Mouse (Mus musculus) embryonic stem cell, embryonic (primary cell): Measurements from ENCODE around the gene Epop.

ENCODE experiments used
- CTCF ChIA-PET, 4 experiments: fragments of 300-600 bp in 2 of 4; fragments of 350-600 bp in 2 of 4; sonication (Branson Sonifier 250); formaldehyde crosslinking; loops; one replicate each; lab custom pipeline; 2022; ENCODE audit warnings: inconsistent platforms in 2 of 4; lab: Charles Lee
- POLR2A ChIA-PET, 4 experiments: fragments of 300-600 bp in 2 of 4; fragments of 350-600 bp in 2 of 4; sonication (Branson Sonifier 250); formaldehyde crosslinking; loops; one replicate each; lab custom pipeline; 2022; ENCODE audit warnings: antibody characterized with exemption in 4 of 4, inconsistent platforms in 1 of 4; lab: Charles Lee

Epop gene

DNA sequence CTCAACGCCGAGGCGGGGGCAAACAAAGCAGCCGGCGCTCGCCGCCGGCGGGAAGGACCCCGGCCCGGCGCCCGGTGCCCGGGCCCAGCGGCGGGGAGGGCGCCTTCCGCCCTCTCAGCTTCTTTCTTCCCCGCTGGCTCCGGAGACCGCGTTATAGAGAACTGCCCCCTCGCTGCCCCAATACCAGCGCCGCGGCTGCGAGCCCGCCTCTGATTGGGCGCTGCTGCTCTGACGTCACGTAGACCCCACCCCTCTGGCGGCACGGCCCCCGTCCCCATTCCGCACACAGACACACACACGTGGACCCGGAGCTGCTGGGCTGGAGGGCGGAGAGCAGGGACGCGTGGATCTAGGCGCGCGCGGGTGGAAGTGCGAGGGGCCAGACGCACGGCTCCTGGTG is at the start of gene Epop:
Epop (minus strand) TSS at position 127 of the 400 bp plus-strand sequence.
- POLR2A ChIA-PET = interaction anchor here (0.6 to 7.4 kb wide), 85 partner anchors 8 to 1311 kb away, joined by 3 to 145 read pairs (median 4); partner anchors contain the start of genes Psmb3 (in 3 of the 4), 1700001P01Rik (in 2 of the 4), Mllt6 (in 2 of the 4) and Pcgf2 (in 2 of the 4)
- CTCF ChIA-PET = interaction anchor here (0.5 to 3.6 kb wide), 18 partner anchors 15 to 288 kb away, joined by 3 to 27 read pairs (median 4); no protein-coding TSS in a partner anchor

DNA sequence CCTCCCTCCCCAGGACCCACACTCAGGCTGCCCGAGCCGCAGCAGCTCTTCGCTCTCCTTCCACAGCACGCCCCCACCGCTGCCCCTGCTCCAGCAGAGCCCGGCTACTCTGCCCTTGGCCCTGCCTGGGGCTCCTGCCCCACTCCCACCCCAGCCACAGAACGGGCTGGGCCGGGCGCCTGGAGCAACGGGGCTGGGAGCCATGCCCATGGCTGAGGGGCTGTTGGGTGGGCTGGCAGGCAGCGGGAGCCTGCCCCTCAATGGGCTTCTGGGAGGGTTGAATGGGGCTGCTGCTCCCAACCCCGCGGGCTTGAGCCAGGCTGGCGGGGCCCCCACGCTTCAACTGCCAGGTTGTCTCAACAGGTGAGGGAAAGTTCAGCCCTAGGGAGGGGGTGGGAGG is 48.8 kb upstream of the Epop start:
- ChIA-PET POLR2A (interaction anchor here (0.6 to 29.4 kb wide), 34 partner anchors 8 to 103 kb away, joined by 3 to 970 read pairs (median 4); partner anchors contain the start of genes Psmb3 (in 3 of the 4), Cisd3 (in 2 of the 4), Mllt6 (in 2 of the 4) and Pcgf2 (in 2 of the 4)), CTCF (interaction anchor here (0.5 to 6.6 kb wide), 21 partner anchors 8 to 1149 kb away, joined by 3 to 58 read pairs (median 5); partner anchors contain the start of genes Cisd3 (in 1 of the 4) and Pcgf2 (in 1 of the 4))

- CTCF ChIA-PET = interaction anchor here (0.5 to 6.6 kb wide), 30 partner anchors 8 to 368 kb away, joined by 3 to 58 read pairs (median 4); partner anchors contain the start of genes Epop (in 2 of the 4), Cisd3 (in 1 of the 4), Pcgf2 (in 1 of the 4) and Psmb3 (in 1 of the 4)
Observed at GRCm38 (mm10) chr11:97677842-97678241, 48.3 kb upstream of the Epop start.

GRCm38 (mm10) chr11:97677381-97677780 is 47.9 kb upstream of the Epop start:
- ChIA-PET POLR2A (interaction anchor here (0.6 to 29.4 kb wide), 43 partner anchors 8 to 367 kb away, joined by 3 to 970 read pairs (median 4); partner anchors contain the start of genes Psmb3 (in 3 of the 4), Cisd3 (in 2 of the 4), Mllt6 (in 2 of the 4) and Pcgf2 (in 2 of the 4)), CTCF (interaction anchor here (0.5 to 6.6 kb wide), 31 partner anchors 9 to 1324 kb away, joined by 3 to 58 read pairs (median 4); partner anchors contain the start of genes Epop (in 2 of the 4), Cisd3 (in 1 of the 4), Pcgf2 (in 1 of the 4) and Psmb3 (in 1 of the 4))

More at GRCm38 (mm10) chr11:97677842-97678241, 48.3 kb upstream of the Epop start:
- POLR2A ChIA-PET = interaction anchor here (0.6 to 29.4 kb wide), 43 partner anchors 8 to 367 kb away, joined by 3 to 970 read pairs (median 4); partner anchors contain the start of genes Psmb3 (in 3 of the 4), Cisd3 (in 2 of the 4), Mllt6 (in 2 of the 4) and Pcgf2 (in 2 of the 4)

- POLR2A ChIA-PET = interaction anchor here (0.6 to 29.4 kb wide), 29 partner anchors 8 to 235 kb away, joined by 3 to 970 read pairs (median 6); partner anchors contain the start of genes Mllt6 (in 3 of the 4), Cisd3 (in 2 of the 4), Epop (in 2 of the 4) and Pcgf2 (in 2 of the 4)
- CTCF ChIA-PET = interaction anchor here (0.6 to 6.6 kb wide), 12 partner anchors 9 to 84 kb away, joined by 3 to 58 read pairs (median 6); partner anchors contain the start of gene Cisd3 (in 1 of the 4)
Observed at GRCm38 (mm10) chr11:97676050-97676754, 46.7 kb upstream of the Epop start.

DNA sequence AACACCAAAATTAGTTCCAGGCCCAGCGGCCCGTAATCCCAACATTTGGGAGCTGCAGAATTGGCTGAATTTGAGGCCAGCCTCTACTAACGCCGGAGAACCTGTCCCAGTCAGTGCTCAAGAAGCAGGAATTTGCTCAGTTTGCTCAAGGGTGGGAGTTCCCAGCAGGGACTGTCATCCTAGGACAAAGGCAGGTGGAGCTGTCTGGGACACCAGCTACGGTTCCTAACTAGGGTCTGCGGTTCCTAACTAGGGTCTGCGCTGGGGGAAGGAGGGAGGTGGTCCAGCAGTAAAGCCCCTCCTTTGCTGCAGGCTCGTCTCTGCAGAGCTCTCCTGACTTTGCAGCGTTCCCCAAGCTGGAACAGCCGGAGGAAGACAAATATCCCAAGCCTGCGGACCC is 43.6 kb upstream of the Epop start:
- ChIA-PET CTCF (interaction anchor here (0.6 to 12.1 kb wide), 16 partner anchors 9 to 124 kb away, joined by 3 to 174 read pairs (median 5); partner anchors contain the start of gene Psmb3 (in 1 of the 4)), POLR2A (interaction anchor here (0.6 to 29.4 kb wide), 38 partner anchors 8 to 1399 kb away, joined by 3 to 970 read pairs (median 5); partner anchors contain the start of genes Mllt6 (in 3 of the 4), Pcgf2 (in 3 of the 4), Cisd3 (in 2 of the 4) and Epop (in 2 of the 4))

DNA sequence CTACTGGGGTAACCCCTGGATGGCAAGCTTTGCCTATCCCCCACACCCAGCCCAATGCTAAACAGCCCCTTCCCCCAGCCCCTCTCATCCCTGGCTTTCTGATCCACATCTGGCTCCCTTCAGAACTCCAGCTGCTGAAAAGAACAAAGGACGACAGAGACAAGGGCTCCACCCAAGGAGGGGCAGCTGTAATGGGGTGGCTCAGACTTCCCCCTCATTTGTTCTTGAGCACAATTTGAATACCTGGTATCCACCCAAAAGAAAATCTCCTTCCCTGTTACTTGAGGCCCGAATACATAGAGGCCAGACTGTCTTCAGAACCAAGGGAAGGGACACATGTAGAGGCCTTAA is 41.6 kb upstream of the Epop start:
- ChIA-PET POLR2A (interaction anchor here (0.5 to 29.4 kb wide), 42 partner anchors 0 to 585 kb away, joined by 3 to 970 read pairs (median 6); partner anchors contain the start of genes Mllt6 (in 4 of the 4), Cwc25 (in 2 of the 4), Epop (in 2 of the 4) and Pcgf2 (in 2 of the 4)), CTCF (interaction anchor here (0.5 to 12.1 kb wide), 22 partner anchors 9 to 357 kb away, joined by 3 to 174 read pairs (median 4); no protein-coding TSS in a partner anchor)

DNA sequence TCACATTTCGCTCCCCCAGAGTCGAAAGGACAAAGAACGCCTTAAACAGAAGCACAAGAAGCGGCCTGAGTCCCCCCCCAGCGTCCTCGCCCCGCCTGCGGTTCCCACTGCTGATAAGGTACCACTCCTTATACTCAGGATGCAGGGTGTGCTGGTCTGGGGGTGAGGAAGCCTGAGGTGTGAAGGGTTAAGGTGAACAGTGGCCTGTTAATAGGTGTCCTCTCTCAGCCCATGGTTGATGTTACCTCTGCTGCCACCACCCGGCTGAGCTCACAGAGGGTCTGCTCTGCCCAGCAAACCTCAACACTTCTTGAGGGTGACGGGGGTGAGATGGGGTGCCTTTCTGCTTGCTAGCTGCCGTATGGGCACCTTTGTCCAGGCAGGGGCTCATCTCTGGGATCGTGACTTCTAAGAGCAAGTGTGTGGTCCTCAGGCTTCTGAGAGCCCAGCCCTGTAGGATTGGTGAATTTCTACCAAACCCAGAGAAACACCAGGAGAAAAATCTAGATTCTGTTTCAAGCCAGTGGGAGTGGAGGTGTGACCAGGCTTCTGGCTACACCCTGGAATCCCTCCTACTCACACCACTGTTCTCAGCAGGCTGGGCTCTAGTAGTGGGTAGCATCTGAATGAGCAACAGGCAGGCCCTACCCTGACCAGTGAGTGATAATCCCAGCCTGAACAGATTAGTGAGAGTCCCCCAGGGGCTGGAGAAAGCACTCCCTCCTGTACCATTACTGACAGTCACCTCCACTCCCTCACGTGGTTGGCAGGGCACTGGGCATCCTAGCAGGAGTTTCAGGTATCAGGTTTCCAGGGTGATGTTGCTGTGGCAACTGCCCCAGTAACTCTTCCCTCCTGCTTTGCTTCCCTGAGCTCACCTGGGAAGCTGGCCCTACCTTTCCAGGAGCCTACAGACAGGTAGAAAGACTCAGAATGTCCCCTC is 41.0 kb upstream of the Epop start:
- CTCF ChIA-PET = interaction anchor here (0.5 to 12.1 kb wide), 24 partner anchors 8 to 357 kb away, joined by 3 to 174 read pairs (median 3); no protein-coding TSS in a partner anchor
- POLR2A ChIA-PET = interaction anchor here (0.5 to 29.4 kb wide), 49 partner anchors 1 to 584 kb away, joined by 3 to 970 read pairs (median 6); partner anchors contain the start of genes Mllt6 (in 4 of the 4), Cwc25 (in 2 of the 4), Epop (in 2 of the 4) and Pcgf2 (in 2 of the 4)

DNA sequence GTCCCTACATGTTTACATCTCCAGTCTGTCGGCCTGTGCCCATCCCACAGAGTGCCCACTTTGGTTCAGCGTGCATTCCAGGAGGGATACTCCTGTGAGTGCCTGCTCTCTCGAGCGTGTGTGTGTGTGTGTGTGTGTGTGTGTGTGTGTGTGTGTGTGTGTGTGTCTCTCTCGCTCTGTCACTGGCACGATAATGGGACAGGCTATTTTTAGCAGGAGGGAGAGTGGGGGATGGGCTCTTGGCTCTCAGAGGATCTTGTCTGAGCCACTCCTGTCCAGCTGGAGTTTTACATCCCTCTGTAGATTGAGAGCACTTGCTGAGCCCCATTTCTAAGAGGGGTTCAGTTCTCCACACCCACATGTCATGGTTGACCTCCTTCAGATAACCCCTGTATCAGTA is 40.3 kb upstream of the Epop start:
- CTCF ChIA-PET = interaction anchor here in 3 of 4 experiments (0.7 to 12.1 kb wide), 7 partner anchors 7 to 26 kb away, joined by 3 to 174 read pairs (median 18); no protein-coding TSS in a partner anchor
- POLR2A ChIA-PET = interaction anchor here (0.5 to 29.4 kb wide), 28 partner anchors 2 to 180 kb away, joined by 3 to 970 read pairs (median 14); partner anchors contain the start of genes Mllt6 (in 4 of the 4), Epop (in 2 of the 4), Pcgf2 (in 2 of the 4) and Psmb3 (in 2 of the 4)

- POLR2A ChIA-PET = interaction anchor here (0.5 to 29.4 kb wide), 30 partner anchors 2 to 1714 kb away, joined by 3 to 970 read pairs (median 12); partner anchors contain the start of genes Cisd3 (in 2 of the 4), Mllt6 (in 2 of the 4), Pcgf2 (in 2 of the 4) and Psmb3 (in 2 of the 4)
- CTCF ChIA-PET = interaction anchor here (1.0 to 12.1 kb wide), 9 partner anchors 8 to 180 kb away, joined by 3 to 174 read pairs (median 5); no protein-coding TSS in a partner anchor
Observed at GRCm38 (mm10) chr11:97669268-97669667, 39.8 kb upstream of the Epop start.

DNA sequence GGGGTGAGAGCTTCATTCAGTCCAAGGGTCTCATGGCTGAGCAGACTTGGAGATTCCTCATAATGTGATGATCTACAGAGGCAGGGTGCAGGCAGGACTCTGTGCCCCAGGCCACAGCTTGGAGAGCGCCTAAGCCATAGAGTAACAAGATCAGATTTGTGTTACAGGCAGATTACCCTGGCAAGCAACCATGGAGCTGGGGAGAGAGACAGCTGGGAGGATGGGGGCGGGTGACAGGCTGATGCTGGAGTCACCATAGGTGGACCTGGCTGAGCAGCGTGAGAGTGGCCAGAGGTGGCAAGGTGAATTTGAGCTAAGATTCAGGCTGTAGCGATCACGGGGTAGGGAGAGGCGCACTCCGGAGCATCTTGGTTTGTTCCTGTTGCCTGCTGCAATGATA is 38.7 kb upstream of the Epop start:
- ChIA-PET POLR2A (interaction anchor here (0.6 to 29.4 kb wide), 29 partner anchors 3 to 131 kb away, joined by 3 to 970 read pairs (median 15); partner anchors contain the start of genes Cisd3 (in 2 of the 4), Mllt6 (in 2 of the 4), Pcgf2 (in 2 of the 4) and Psmb3 (in 2 of the 4)), CTCF (interaction anchor here (0.6 to 12.1 kb wide), 16 partner anchors 9 to 325 kb away, joined by 3 to 174 read pairs (median 4); no protein-coding TSS in a partner anchor)

DNA sequence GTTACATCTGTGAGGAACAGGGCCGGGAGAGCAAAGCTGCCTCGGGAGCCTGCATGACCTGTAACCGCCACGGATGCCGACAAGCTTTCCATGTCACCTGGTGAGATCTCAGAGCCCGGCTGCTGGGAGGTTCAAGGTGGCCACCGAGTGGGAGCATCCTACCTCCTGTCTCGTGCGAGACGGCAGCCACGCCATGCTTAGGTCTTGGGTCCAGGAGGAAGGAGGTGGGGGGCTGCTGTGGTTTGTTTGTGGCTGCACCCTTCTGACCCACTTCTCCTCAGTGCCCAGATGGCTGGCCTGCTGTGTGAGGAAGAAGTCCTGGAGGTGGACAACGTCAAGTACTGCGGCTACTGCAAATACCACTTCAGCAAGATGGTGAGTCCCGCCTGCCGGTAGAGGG is 37.3 kb upstream of the Epop start:
- POLR2A ChIA-PET = interaction anchor here (0.7 to 29.4 kb wide), 29 partner anchors 5 to 581 kb away, joined by 3 to 970 read pairs (median 18); partner anchors contain the start of genes Epop (in 3 of the 4), Psmb3 (in 3 of the 4), Cisd3 (in 2 of the 4) and Mllt6 (in 2 of the 4)
- CTCF ChIA-PET = interaction anchor here (0.5 to 12.1 kb wide), 20 partner anchors 10 to 153 kb away, joined by 3 to 174 read pairs (median 4); no protein-coding TSS in a partner anchor

GRCm38 (mm10) chr11:97666221-97666620 is 36.7 kb upstream of the Epop start:
- ChIA-PET CTCF (interaction anchor here (0.5 to 12.1 kb wide), 38 partner anchors 9 to 1807 kb away, joined by 3 to 174 read pairs (median 4); partner anchors contain the start of gene Cwc25 (in 1 of the 4)), POLR2A (interaction anchor here (0.6 to 29.4 kb wide), 32 partner anchors 5 to 580 kb away, joined by 3 to 970 read pairs (median 10); partner anchors contain the start of genes Epop (in 3 of the 4), Psmb3 (in 3 of the 4), Mllt6 (in 2 of the 4) and Pcgf2 (in 2 of the 4))

- CTCF ChIA-PET = interaction anchor here (0.6 to 12.1 kb wide), 20 partner anchors 8 to 861 kb away, joined by 3 to 174 read pairs (median 5); no protein-coding TSS in a partner anchor
- POLR2A ChIA-PET = interaction anchor here (0.7 to 29.4 kb wide), 39 partner anchors 5 to 117 kb away, joined by 3 to 970 read pairs (median 8); partner anchors contain the start of genes Epop (in 2 of the 4), Mllt6 (in 2 of the 4), Pcgf2 (in 2 of the 4) and Psmb3 (in 2 of the 4)
Observed at GRCm38 (mm10) chr11:97665431-97665830, 35.9 kb upstream of the Epop start.

DNA sequence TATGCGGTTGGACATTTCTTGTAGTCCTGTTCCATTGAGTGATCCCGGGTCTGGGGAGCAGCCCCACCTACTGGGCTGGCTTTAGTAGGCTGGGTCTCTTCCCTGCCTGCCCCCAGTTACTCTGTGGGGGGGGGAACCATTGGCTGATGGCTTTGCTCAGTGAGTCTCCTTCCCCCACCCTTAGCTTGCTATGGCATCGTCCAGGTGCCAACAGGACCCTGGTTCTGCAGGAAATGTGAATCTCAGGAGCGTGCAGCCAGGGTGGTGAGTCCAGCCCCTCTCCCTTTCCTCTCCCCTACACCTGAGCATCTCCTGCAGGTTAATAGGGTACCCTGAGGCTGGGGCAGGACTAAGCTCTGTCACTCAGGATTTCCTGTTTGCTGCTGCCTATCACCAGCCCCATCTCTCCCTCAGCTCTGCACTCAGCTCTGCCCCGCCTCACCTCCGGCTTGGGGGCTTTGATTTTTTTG is 35.3 kb upstream of the Epop start:
- ChIA-PET POLR2A (interaction anchor here (0.6 to 29.4 kb wide), 42 partner anchors 4 to 307 kb away, joined by 3 to 970 read pairs (median 6); partner anchors contain the start of genes Epop (in 2 of the 4), Mllt6 (in 2 of the 4), Pcgf2 (in 2 of the 4) and Psmb3 (in 2 of the 4)), CTCF (interaction anchor here (0.6 to 12.1 kb wide), 16 partner anchors 8 to 861 kb away, joined by 3 to 174 read pairs (median 9); no protein-coding TSS in a partner anchor)
